10 mouse cellular contexts compared by ENCODE assay signal in genomic region chr16:67613876-67614275, GRCm38 (mm10). TPM values are rescaled to one million over a fixed set of nuclear protein-coding genes. Genes with fewer than 3 reads are reported as not detected.
DNase-seq lines count a peak whose midpoint lies in the region; ATAC-seq and TF ChIP-seq lines count a peak whose summit lies in the region.
"Had no signal": no experiment of that assay in that cellular context is flagged by ENCODE, and none has a peak within 500 bp of the region (broad histone marks: within the 10 kb centered on the region; RNA-seq: fewer than 3 reads in every experiment).

No protein-coding gene starts in this region.

- H3K27me3 ChIP-seq in hindbrain, postnatal 0 days (ENCODE audit: insufficient read depth, low read length), result no peaks in the 10 kb centered on the region

- no peak overlapping the region for H3K27ac ChIP-seq in layer of hippocampus, adult 2 months
- no peak overlapping the region for H3K27ac ChIP-seq in hindbrain, postnatal 0 days

- no peak overlapping the region for H3K9ac ChIP-seq in hindbrain, postnatal 0 days (replicated peaks; ENCODE audit: low read length)

- no peaks in the 10 kb centered on the region for H3K4me1 ChIP-seq in hindbrain, postnatal 0 days (ENCODE audit: insufficient read depth, low read length)

- no peaks in the 10 kb centered on the region for H3K9me3 ChIP-seq in hindbrain, postnatal 0 days (ENCODE audit: low read length)
- H3K9me3 ChIP-seq: megakaryocyte, embryonic 14.5 days had no signal

- H3K4me3 ChIP-seq in layer of hippocampus, adult 2 months, result no peak overlapping the region
- H3K4me3 ChIP-seq in hindbrain, postnatal 0 days (ENCODE audit: low read length), result no peak overlapping the region
- H3K4me3 ChIP-seq: megakaryocyte, embryonic 14.5 days had no signal

- no peak overlapping the region for H3K4me2 ChIP-seq in hindbrain, postnatal 0 days (ENCODE audit: low read depth, low read length)

- peak in 1 of 2 experiments; percentile 37 for DNase-seq in layer of hippocampus, adult 2 months (ENCODE audit: low spot score in 2 of 2)
- no peak for DNase-seq in layer of hippocampus, adult 9-11 months
- DNase-seq in ES-CJ7 (ENCODE audit: low read depth, low spot score), result peak; percentile 48
- DNase-seq in cerebellum, postnatal 10 days, result peak; percentile 66 to 70
- DNase-seq in hindbrain, postnatal 0 days (ENCODE audit: low spot score), result peak; percentile 81
- DNase-seq in frontal cortex, postnatal 14 days (ENCODE audit: low spot score in 2 of 2), result no peak
- no peak for DNase-seq in kidney, adult 11 months

- peak; percentile 68 for TF ChIP-seq CTCF in layer of hippocampus, adult 2 months (conservative IDR thresholded peaks at IDR 0.05)
- peak; percentile 52 for TF ChIP-seq CTCF in hindbrain, postnatal 0 days (IDR thresholded peaks at IDR 0.05; ENCODE audit: low read depth)

- ATAC-seq in hindbrain, postnatal 0 days, result no peak
- no peak for ATAC-seq in CD4-positive, CD25-positive, alpha-beta regulatory T cell, adult 4 months

- H3K36me3 ChIP-seq in hindbrain, postnatal 0 days (ENCODE audit: insufficient read depth, low read length), result no peaks in the 10 kb centered on the region

- 37% methylated on average over 2 of the region's 2 CpGs for WGBS in hindbrain, postnatal 0 days

RNA-seq across cellular contexts. Expression of gene Cadm2, which starts 6.8 kb away (rescaled TPM):
- 100 to 1,000 TPM; 212 to 245 TPM for total RNA-seq in layer of hippocampus, adult 2 months (2021)
- 78.2 and 88.0 TPM in 2 replicates for total RNA-seq in hindbrain, postnatal 0 days (2014; rRNA removed)
- 67.3 and 71.6 TPM in 2 replicates for polyA plus RNA-seq in hindbrain, postnatal 0 days (2015; fragmentation: Nextera tagmentation; extraction: Ambion mirVana)
- under 1 TPM in 1 of 2 experiments, not detected in 1; 0.38 TPM for polyA plus RNA-seq in CD4-positive, CD25-positive, alpha-beta regulatory T cell, adult 4 months (2017; shearing (Covaris generic))
- total RNA-seq: granulocyte monocyte progenitor cell, adult 5-6 weeks had no signal

Comparison
In these comparisons a context has a peak if more than half of its experiments do, and no peak if none do; other contexts are left out.
1. DNase-seq: peak in ES-CJ7 (single experiment), cerebellum, postnatal 10 days (2 of 2) and hindbrain, postnatal 0 days (single experiment); none in layer of hippocampus, adult 9-11 months (single experiment), frontal cortex, postnatal 14 days (0 of 2) and kidney, adult 11 months (single experiment).